14 mouse cellular contexts compared by ENCODE assay signal in the genomic region with DNA sequence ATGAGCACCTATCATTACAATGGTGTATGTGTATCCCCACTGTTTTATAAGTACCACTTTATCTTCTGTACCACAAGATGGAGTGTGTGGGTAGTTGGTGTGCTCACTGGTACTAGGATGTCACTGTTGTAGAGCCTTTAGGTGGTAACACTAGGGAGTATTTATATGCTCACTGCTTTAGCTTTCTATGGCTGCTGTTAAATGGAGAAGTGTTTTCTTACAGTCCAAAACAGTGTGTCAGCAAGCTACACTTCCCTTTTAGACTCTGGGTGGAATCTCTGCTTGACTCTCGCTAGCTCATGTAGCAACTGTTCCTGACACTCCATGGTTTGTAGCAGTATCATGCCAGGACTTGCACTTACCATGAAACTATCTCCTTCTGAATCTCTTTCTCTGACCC.
"Had no signal": no experiment of that assay in that cellular context is flagged by ENCODE, and none has a peak within 500 bp of the region (broad histone marks: within the 10 kb centered on the region; RNA-seq: fewer than 3 reads in every experiment).

No protein-coding gene starts in this region.

- H3K4me3 ChIP-seq: hindbrain, embryonic 15.5 days; left cerebral cortex, adult 2 months; limb, embryonic 10.5 days; midbrain, embryonic 10.5 days; midbrain, embryonic 15.5 days; stomach, embryonic 15.5 days had no signal

- H3K27me3 ChIP-seq: hindbrain, embryonic 15.5 days; midbrain, embryonic 15.5 days; stomach, embryonic 15.5 days had no signal

- H3K9ac ChIP-seq: hindbrain, embryonic 15.5 days; liver, embryonic 14.5 days; midbrain, embryonic 15.5 days; stomach, embryonic 15.5 days had no signal

- H3K4me1 ChIP-seq: hindbrain, embryonic 15.5 days; limb, embryonic 10.5 days; midbrain, embryonic 10.5 days; midbrain, embryonic 15.5 days; stomach, embryonic 15.5 days had no signal

- ATAC-seq: midbrain, embryonic 15.5 days had no signal

- H3K9me3 ChIP-seq: hindbrain, embryonic 15.5 days; limb, embryonic 10.5 days; midbrain, embryonic 10.5 days; midbrain, embryonic 15.5 days; stomach, embryonic 15.5 days had no signal

- H3K27ac ChIP-seq: hindbrain, embryonic 15.5 days; limb, embryonic 10.5 days; liver, embryonic 14.5 days; midbrain, embryonic 10.5 days; midbrain, embryonic 15.5 days; stomach, embryonic 15.5 days had no signal

- DNase-seq: kidney, adult 11 months; kidney, postnatal 14 days; lung, adult 2 months; lung, postnatal 10 days; right cerebral cortex, postnatal 4 days; thymus, adult 2 months; thymus, postnatal 4 days had no signal

- H3K4me2 ChIP-seq: hindbrain, embryonic 15.5 days; midbrain, embryonic 15.5 days; stomach, embryonic 15.5 days had no signal
